Mouse (Mus musculus): ENCODE data around the gene Olfr348. TPM values are rescaled to one million over a fixed set of nuclear protein-coding genes. Genes with fewer than 3 reads are reported as not detected.

The Olfr348 gene
- not detected for polyA plus RNA-seq (2014; fragmentation: Illumina TruSeq; extraction: RNeasy Lipid Tissue Mini Kit (QIAGEN cat#74804); ENCODE audit: low replicate concordance)

GRCm38 (mm10) chr2:36783976-36784375, at the start of gene Olfr348:
Olfr348 (plus strand) TSS chr2:36784276.

GRCm38 (mm10) chr2:36790238-36790637, 6.2 kb downstream of the Olfr348 start, which contains the start of gene Olfr50:
Olfr50 (plus strand) TSS chr2:36790538.

GRCm38 (mm10) chr2:36816932-36817331, 32.9 kb downstream of the Olfr348 start, which contains the start of gene Olfr3:
Olfr3 (minus strand) TSS chr2:36817032.

Other genes starting within 250 kb of the Olfr348 start
- not detected for gene Olfr344, start 217.6 kb upstream of the Olfr348 start, polyA plus RNA-seq (2014; fragmentation: Illumina TruSeq; extraction: RNeasy Lipid Tissue Mini Kit (QIAGEN cat#74804); ENCODE audit: low replicate concordance)
- not detected for gene Olfr345, start 144.2 kb upstream of the Olfr348 start, polyA plus RNA-seq (2014; fragmentation: Illumina TruSeq; extraction: RNeasy Lipid Tissue Mini Kit (QIAGEN cat#74804); ENCODE audit: low replicate concordance)
- not detected for gene Olfr346, start 98.5 kb upstream of the Olfr348 start, polyA plus RNA-seq (2014; fragmentation: Illumina TruSeq; extraction: RNeasy Lipid Tissue Mini Kit (QIAGEN cat#74804); ENCODE audit: low replicate concordance)
- not detected for gene Olfr347, start 52.4 kb upstream of the Olfr348 start, polyA plus RNA-seq (2014; fragmentation: Illumina TruSeq; extraction: RNeasy Lipid Tissue Mini Kit (QIAGEN cat#74804); ENCODE audit: low replicate concordance)
- not detected for gene Olfr50, start 6.3 kb downstream of the Olfr348 start, polyA plus RNA-seq (2014; fragmentation: Illumina TruSeq; extraction: RNeasy Lipid Tissue Mini Kit (QIAGEN cat#74804); ENCODE audit: low replicate concordance)
- not detected for gene Olfr3, start 32.8 kb downstream of the Olfr348 start, polyA plus RNA-seq (2014; fragmentation: Illumina TruSeq; extraction: RNeasy Lipid Tissue Mini Kit (QIAGEN cat#74804); ENCODE audit: low replicate concordance)
- gene Olfr350, start 62.0 kb downstream of the Olfr348 start, polyA plus RNA-seq (2014; fragmentation: Illumina TruSeq; extraction: RNeasy Lipid Tissue Mini Kit (QIAGEN cat#74804); ENCODE audit: low replicate concordance), result not detected
- not detected for gene Olfr351, start 78.4 kb downstream of the Olfr348 start, polyA plus RNA-seq (2014; fragmentation: Illumina TruSeq; extraction: RNeasy Lipid Tissue Mini Kit (QIAGEN cat#74804); ENCODE audit: low replicate concordance)
- not detected for gene Olfr352, start 84.2 kb downstream of the Olfr348 start, polyA plus RNA-seq (2014; fragmentation: Illumina TruSeq; extraction: RNeasy Lipid Tissue Mini Kit (QIAGEN cat#74804); ENCODE audit: low replicate concordance)
- gene Olfr353, start 108.7 kb downstream of the Olfr348 start, polyA plus RNA-seq (2014; fragmentation: Illumina TruSeq; extraction: RNeasy Lipid Tissue Mini Kit (QIAGEN cat#74804); ENCODE audit: low replicate concordance), result not detected
- not detected for gene Olfr354, start 121.4 kb downstream of the Olfr348 start, polyA plus RNA-seq (2014; fragmentation: Illumina TruSeq; extraction: RNeasy Lipid Tissue Mini Kit (QIAGEN cat#74804); ENCODE audit: low replicate concordance)
- gene Olfr355, start 144.6 kb downstream of the Olfr348 start, polyA plus RNA-seq (2014; fragmentation: Illumina TruSeq; extraction: RNeasy Lipid Tissue Mini Kit (QIAGEN cat#74804); ENCODE audit: low replicate concordance), result not detected
- gene Olfr356, start 152.8 kb downstream of the Olfr348 start, polyA plus RNA-seq (2014; fragmentation: Illumina TruSeq; extraction: RNeasy Lipid Tissue Mini Kit (QIAGEN cat#74804); ENCODE audit: low replicate concordance), result not detected
- gene Olfr357, start 209.6 kb downstream of the Olfr348 start, polyA plus RNA-seq (2014; fragmentation: Illumina TruSeq; extraction: RNeasy Lipid Tissue Mini Kit (QIAGEN cat#74804); ENCODE audit: low replicate concordance), result not detected
- not detected for gene Olfr358, start 225.1 kb downstream of the Olfr348 start, polyA plus RNA-seq (2014; fragmentation: Illumina TruSeq; extraction: RNeasy Lipid Tissue Mini Kit (QIAGEN cat#74804); ENCODE audit: low replicate concordance)

Data from small intestine, adult 10 weeks (tissue).